Mouse (Mus musculus): ENCODE data around the gene Frmd4a.

Frmd4a gene

DNA sequence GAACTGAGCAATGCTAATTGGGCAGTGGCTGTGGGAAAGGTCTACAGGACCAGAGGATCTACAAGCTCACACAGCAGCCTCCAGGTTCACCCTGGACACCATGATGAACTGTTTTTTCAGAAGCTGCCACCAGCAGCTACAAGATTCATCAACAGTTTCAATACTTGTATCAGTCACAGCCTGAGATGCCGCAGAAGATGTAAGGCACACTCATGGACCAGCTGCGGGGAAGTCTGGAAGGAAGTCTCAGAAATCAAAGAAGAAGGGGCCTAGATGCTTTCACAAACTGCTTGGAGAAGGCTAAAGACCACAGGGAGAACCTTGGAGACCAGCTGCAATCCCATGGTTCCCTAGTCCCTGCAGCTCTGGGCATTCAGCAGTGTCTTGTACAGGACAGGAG, 632.1 kb downstream of the Frmd4a start:
- intact Hi-C loops (cut with DNase I), result loop anchor here (5.0 kb wide), 2 partner anchors 152 to 213 kb away; no protein-coding TSS in a partner anchor

- intact Hi-C loops (cut with DNase I), result loop anchor here (5.0 kb wide), 2 partner anchors 154 to 211 kb away; no protein-coding TSS in a partner anchor
These were observed 634.2 kb downstream of the Frmd4a start, which contains the start of gene Prpf18 for GRCm38 (mm10) chr2:4651500-4652285. Gene Prpf18, minus strand, starts transcription at chr2:4652113.

DNA sequence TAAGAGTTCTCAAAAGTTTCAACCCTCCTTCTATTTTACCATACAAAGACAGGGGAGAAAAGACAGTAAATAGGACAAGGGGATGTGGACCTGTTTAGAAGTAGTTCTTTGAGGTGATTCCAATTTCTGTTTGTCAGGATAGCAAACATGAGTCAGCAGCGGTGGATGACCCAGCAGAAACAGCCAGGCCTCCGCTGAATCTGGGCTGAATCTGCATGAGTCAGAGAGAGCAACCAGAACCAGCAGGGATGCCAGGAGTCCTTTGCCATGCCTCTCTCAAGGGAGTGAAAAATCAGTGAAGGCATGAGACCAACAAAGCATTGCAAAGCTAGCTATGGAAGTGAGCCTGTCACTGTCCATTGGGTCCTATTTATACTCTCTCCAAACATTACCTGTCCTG, 643.2 kb downstream of the Frmd4a start:
- intact Hi-C loops (cut with DNase I), result loop anchor here (5.0 kb wide), 1 partner anchor 42 kb away; no protein-coding TSS in a partner anchor
